ENCODE assay signal across 9 mouse cellular contexts in the genomic region with DNA sequence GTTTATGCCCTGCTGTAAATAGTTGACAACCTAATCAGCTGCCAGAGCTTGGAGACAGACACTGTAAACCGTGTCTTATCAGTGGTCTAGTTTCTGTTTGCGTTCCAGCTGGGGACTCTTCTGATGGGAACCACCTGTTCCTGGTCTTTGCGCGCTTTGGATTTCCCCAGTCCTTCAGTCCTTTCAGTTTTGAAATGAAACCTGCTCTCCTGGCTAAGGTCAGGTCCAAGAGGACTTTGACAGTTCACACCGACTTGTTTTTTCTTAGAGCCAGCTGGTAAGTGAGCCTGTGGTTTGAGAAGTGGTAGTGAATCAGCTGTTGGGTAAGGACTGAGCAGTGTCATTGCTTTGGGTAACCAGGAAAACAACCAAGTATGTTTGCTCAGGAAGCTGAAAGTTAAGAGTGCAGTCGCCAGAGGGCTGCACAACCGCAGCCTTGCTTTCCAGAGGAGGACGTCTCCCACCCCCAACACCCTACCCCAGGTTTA. TPM values are rescaled to one million over a fixed set of nuclear protein-coding genes. Genes with fewer than 3 reads are reported as not detected.
DNase-seq lines count a peak whose midpoint lies in the region; ATAC-seq and TF ChIP-seq lines count a peak whose summit lies in the region.
"Had no signal": no experiment of that assay in that cellular context is flagged by ENCODE, and none has a peak within 500 bp of the region (broad histone marks: within the 10 kb centered on the region; RNA-seq: fewer than 3 reads in every experiment).

No protein-coding gene starts in this region.

- peak; percentile 34 to 57 for DNase-seq in heart, adult 18-20 months
- DNase-seq in lung, postnatal 25 days (ENCODE audit: low spot score), result peak; percentile 81
- no peak for DNase-seq in right cerebral cortex, postnatal 14 days
- DNase-seq in cerebellum, adult 2 months, result no peak
- no peak for DNase-seq in urinary bladder, postnatal 10 days (ENCODE audit: low spot score)
- no peak for DNase-seq in right cerebral cortex, adult 18-20 months

- H3K4me2 ChIP-seq in kidney, embryonic 14.5 days (replicated peaks; ENCODE audit: low read depth, low read length), result no peak overlapping the region
- H3K4me2 ChIP-seq: limb, embryonic 13.5 days had no signal

- WGBS in kidney, embryonic 14.5 days, result 27% methylated on average over 8 of the region's 8 CpGs
- 90% methylated on average over 8 of the region's 8 CpGs for WGBS in cerebellum, adult 2 months

- H3K27me3 ChIP-seq in kidney, embryonic 14.5 days (ENCODE audit: control insufficient read depth, insufficient read depth, low read length), result no peaks in the 10 kb centered on the region
- H3K27me3 ChIP-seq in cerebellum, adult 2 months (ENCODE audit: control insufficient read depth, insufficient read depth, low read length), result no peaks in the 10 kb centered on the region
- H3K27me3 ChIP-seq: limb, embryonic 13.5 days had no signal

- H3K9ac ChIP-seq in kidney, embryonic 14.5 days (ENCODE audit: low read depth, low read length), result no peak overlapping the region
- H3K9ac ChIP-seq: limb, embryonic 13.5 days had no signal

- H3K4me3 ChIP-seq in kidney, embryonic 14.5 days (ENCODE audit: low read length), result no peak overlapping the region
- no peak overlapping the region for H3K4me3 ChIP-seq in cerebellum, adult 2 months (replicated peaks; ENCODE audit: insufficient read depth, low read depth, low read length)
- H3K4me3 ChIP-seq: limb, embryonic 13.5 days had no signal

- ATAC-seq in CD4-positive, CD25-positive, alpha-beta regulatory T cell, adult 4 months, result peak; percentile 81
- peak; percentile 76 for ATAC-seq in kidney, embryonic 14.5 days (ENCODE audit: low FRiP score, low TSS enrichment)

- TF ChIP-seq POLR2A in cerebellum, adult 2 months (IDR thresholded peaks at IDR 0.05; ENCODE audit: borderline replicate concordance, insufficient read depth, low read length), result no peak

- H3K4me1 ChIP-seq in kidney, embryonic 14.5 days (ENCODE audit: control insufficient read depth, insufficient read depth, low read length), result no peaks in the 10 kb centered on the region
- no peaks in the 10 kb centered on the region for H3K4me1 ChIP-seq in cerebellum, adult 2 months (ENCODE audit: control insufficient read depth, insufficient read depth, low read length)
- H3K4me1 ChIP-seq: limb, embryonic 13.5 days had no signal

- H3K27ac ChIP-seq in kidney, embryonic 14.5 days (ENCODE audit: low read depth, low read length), result no peak overlapping the region
- no peak overlapping the region for H3K27ac ChIP-seq in cerebellum, adult 2 months (ENCODE audit: insufficient read depth, low read length)
- H3K27ac ChIP-seq: limb, embryonic 13.5 days had no signal

- TF ChIP-seq CTCF in cerebellum, adult 2 months (IDR thresholded peaks at IDR 0.05; ENCODE audit: borderline replicate concordance, insufficient read depth, low read depth, low read length), result no peak

- H3K9me3 ChIP-seq in kidney, embryonic 14.5 days (ENCODE audit: control insufficient read depth, low read length), result no peaks in the 10 kb centered on the region
- H3K9me3 ChIP-seq: limb, embryonic 13.5 days had no signal

- H3K36me3 ChIP-seq in kidney, embryonic 14.5 days (ENCODE audit: control insufficient read depth, insufficient read depth, low read length), result peaks cover 27% of the 10 kb centered on the region

RNA-seq across cellular contexts. Expression of gene Pcbp1, which starts 21.8 kb away (rescaled TPM):
- polyA plus RNA-seq in CD4-positive, CD25-positive, alpha-beta regulatory T cell, adult 4 months (2017; shearing (Covaris generic)), result 10 to 100 TPM; 18.5 to 35.3 TPM
- total RNA-seq in heart, adult 18-20 months (2021), result 100 to 1,000 TPM; 142 to 150 TPM
- polyA plus RNA-seq in kidney, embryonic 14.5 days (2014; fragmentation: Nextera tagmentation; extraction: Ambion mirVana), result 475 and 492 TPM in 2 replicates
- 179 and 186 TPM in 2 replicates for polyA plus RNA-seq in cerebellum, adult 2 months (2012; rRNA removed)

Comparison
In these comparisons a context has a peak if more than half of its experiments do, and no peak if none do; other contexts are left out.
1. DNase-seq: peak in heart, adult 18-20 months (2 of 2) and lung, postnatal 25 days (single experiment); none in right cerebral cortex, postnatal 14 days (single experiment), cerebellum, adult 2 months (0 of 2), urinary bladder, postnatal 10 days (single experiment) and right cerebral cortex, adult 18-20 months (single experiment).